Mouse (Mus musculus): Measurements from ENCODE around the gene Krtap6-1. TPM values are rescaled to one million over a fixed set of nuclear protein-coding genes. Genes with fewer than 3 reads are reported as not detected.
"Not testable (repeated sequence)": the region's sequence is repeated elsewhere in the genome, so short reads cannot be mapped to it uniquely, and the experiment has no call there.

The Krtap6-1 gene
- total RNA-seq (2014; rRNA removed) = not detected in 2 replicates
- not detected in 2 replicates for polyA plus RNA-seq (2012; rRNA removed)

GRCm38 (mm10) chr16:89031399-89031798, at the start of gene Krtap6-1:
Krtap6-1 (plus strand) TSS chr16:89031699.
- not testable (repeated sequence) for DNase-seq (ENCODE audit: extremely low read depth, low read depth, low spot score); H3K9ac ChIP-seq (ENCODE audit: low read depth, low read length); H3K27me3 ChIP-seq (ENCODE audit: control insufficient read depth, insufficient read depth, low read length); H3K27ac ChIP-seq (replicated peaks; ENCODE audit: insufficient read depth, low read depth, low read length); H3K4me3 ChIP-seq (ENCODE audit: insufficient read depth, low read depth, low read length); H3K79me2 ChIP-seq (ENCODE audit: control insufficient read depth, insufficient read depth, low read length); H3K4me1 ChIP-seq (ENCODE audit: control insufficient read depth, insufficient read depth, low read length); H3K36me3 ChIP-seq (ENCODE audit: control insufficient read depth, insufficient read depth, low read length)
- 87% methylated on average over 3 of the region's 3 CpGs for WGBS

- 74% methylated on average over 5 of the region's 5 CpGs for WGBS
- H3K79me2 ChIP-seq (ENCODE audit: control insufficient read depth, insufficient read depth, low read length) = no peaks in the 10 kb centered on the region
Observed at GRCm38 (mm10) chr16:89010659-89011058, 20.8 kb upstream of the Krtap6-1 start, which contains the start of gene Krtap22-2. Krtap22-2 (minus strand) TSS chr16:89010759.

GRCm38 (mm10) chr16:89013973-89014372, 17.5 kb upstream of the Krtap6-1 start:
- no peak for DNase-seq (ENCODE audit: extremely low read depth, low read depth, low spot score)
- Histone ChIP-seq H3K4me1 (ENCODE audit: control insufficient read depth, insufficient read depth, low read length) (no peaks in the 10 kb centered on the region), H3K9ac (ENCODE audit: low read depth, low read length) (no peak overlapping the region), H3K27ac (replicated peaks; ENCODE audit: insufficient read depth, low read depth, low read length) (no peak overlapping the region), H3K27me3 (ENCODE audit: control insufficient read depth, insufficient read depth, low read length) (no peaks in the 10 kb centered on the region), H3K79me2 (ENCODE audit: control insufficient read depth, insufficient read depth, low read length) (no peaks in the 10 kb centered on the region), H3K36me3 (ENCODE audit: control insufficient read depth, insufficient read depth, low read length) (no peaks in the 10 kb centered on the region), H3K4me3 (ENCODE audit: insufficient read depth, low read depth, low read length) (no peak overlapping the region)
- TF ChIP-seq CTCF (IDR thresholded peaks at IDR 0.05; ENCODE audit: low read depth, low read length) (no peak), POLR2A (IDR thresholded peaks at IDR 0.05; ENCODE audit: extremely low read depth, insufficient read depth, low read length) (no peak)
- WGBS = 92% methylated on average over 3 of the region's 3 CpGs

More at GRCm38 (mm10) chr16:89010659-89011058, 20.8 kb upstream of the Krtap6-1 start, which contains the start of gene Krtap22-2:
- Histone ChIP-seq H3K27me3 (ENCODE audit: control insufficient read depth, insufficient read depth, low read length) (no peaks in the 10 kb centered on the region), H3K4me3 (ENCODE audit: insufficient read depth, low read depth, low read length) (no peak within 1 kb of the TSS), H3K36me3 (ENCODE audit: control insufficient read depth, insufficient read depth, low read length) (no peaks in the 10 kb centered on the region), H3K4me1 (ENCODE audit: control insufficient read depth, insufficient read depth, low read length) (no peaks in the 10 kb centered on the region), H3K27ac (replicated peaks; ENCODE audit: insufficient read depth, low read depth, low read length) (no peak within 1 kb of the TSS), H3K9ac (ENCODE audit: low read depth, low read length) (no peak within 1 kb of the TSS)
- DNase-seq (ENCODE audit: extremely low read depth, low read depth, low spot score) = no peak
- TF ChIP-seq POLR2A (IDR thresholded peaks at IDR 0.05; ENCODE audit: extremely low read depth, insufficient read depth, low read length) = no peak
- TF ChIP-seq CTCF (IDR thresholded peaks at IDR 0.05; ENCODE audit: low read depth, low read length) = no peak

- not testable (repeated sequence) for H3K27ac ChIP-seq (replicated peaks; ENCODE audit: insufficient read depth, low read depth, low read length); H3K36me3 ChIP-seq (ENCODE audit: control insufficient read depth, insufficient read depth, low read length); H3K4me3 ChIP-seq (ENCODE audit: insufficient read depth, low read depth, low read length); H3K27me3 ChIP-seq (ENCODE audit: control insufficient read depth, insufficient read depth, low read length); H3K79me2 ChIP-seq (ENCODE audit: control insufficient read depth, insufficient read depth, low read length); DNase-seq (ENCODE audit: extremely low read depth, low read depth, low spot score); H3K4me1 ChIP-seq (ENCODE audit: control insufficient read depth, insufficient read depth, low read length); H3K9ac ChIP-seq (ENCODE audit: low read depth, low read length)
- 86% methylated on average over 2 of the region's 3 CpGs for WGBS
Observed at GRCm38 (mm10) chr16:89014984-89015383, 16.5 kb upstream of the Krtap6-1 start, which contains the start of gene Gm10229. Gm10229 (plus strand) TSS chr16:89015284.

GRCm38 (mm10) chr16:89041372-89041771, 9.9 kb downstream of the Krtap6-1 start, which contains the start of gene Gm10228:
Gm10228 (minus strand) TSS chr16:89041472.
- not testable (repeated sequence) for H3K27me3 ChIP-seq (ENCODE audit: control insufficient read depth, insufficient read depth, low read length); DNase-seq (ENCODE audit: extremely low read depth, low read depth, low spot score); H3K36me3 ChIP-seq (ENCODE audit: control insufficient read depth, insufficient read depth, low read length); H3K9ac ChIP-seq (ENCODE audit: low read depth, low read length); H3K79me2 ChIP-seq (ENCODE audit: control insufficient read depth, insufficient read depth, low read length); H3K27ac ChIP-seq (replicated peaks; ENCODE audit: insufficient read depth, low read depth, low read length); H3K4me3 ChIP-seq (ENCODE audit: insufficient read depth, low read depth, low read length); H3K4me1 ChIP-seq (ENCODE audit: control insufficient read depth, insufficient read depth, low read length)
- WGBS = 79% methylated on average over 2 of the region's 4 CpGs

GRCm38 (mm10) chr16:89047783-89048182, 16.3 kb downstream of the Krtap6-1 start, which contains the start of gene Krtap6-5:
Krtap6-5 (minus strand) TSS chr16:89047883.
- Histone ChIP-seq H3K4me3 (ENCODE audit: insufficient read depth, low read depth, low read length) (no peak within 1 kb of the TSS), H3K9ac (ENCODE audit: low read depth, low read length) (no peak within 1 kb of the TSS), H3K79me2 (ENCODE audit: control insufficient read depth, insufficient read depth, low read length) (no peaks in the 10 kb centered on the region), H3K27me3 (ENCODE audit: control insufficient read depth, insufficient read depth, low read length) (no peaks in the 10 kb centered on the region), H3K36me3 (ENCODE audit: control insufficient read depth, insufficient read depth, low read length) (no peaks in the 10 kb centered on the region), H3K4me1 (ENCODE audit: control insufficient read depth, insufficient read depth, low read length) (no peaks in the 10 kb centered on the region), H3K27ac (replicated peaks; ENCODE audit: insufficient read depth, low read depth, low read length) (no peak within 1 kb of the TSS)
- WGBS = 79% methylated on average over 3 of the region's 3 CpGs
- no peak for DNase-seq (ENCODE audit: extremely low read depth, low read depth, low spot score)
- no peak for TF ChIP-seq CTCF (IDR thresholded peaks at IDR 0.05; ENCODE audit: low read depth, low read length)
- TF ChIP-seq POLR2A (IDR thresholded peaks at IDR 0.05; ENCODE audit: extremely low read depth, insufficient read depth, low read length) = no peak

GRCm38 (mm10) chr16:89063902-89064301, 32.4 kb downstream of the Krtap6-1 start, which contains the start of gene 1110025L11Rik:
1110025L11Rik (minus strand) TSS chr16:89064002.
- H3K9ac ChIP-seq (ENCODE audit: low read depth, low read length); H3K4me3 ChIP-seq (ENCODE audit: insufficient read depth, low read depth, low read length); H3K79me2 ChIP-seq (ENCODE audit: control insufficient read depth, insufficient read depth, low read length); H3K4me1 ChIP-seq (ENCODE audit: control insufficient read depth, insufficient read depth, low read length); H3K27ac ChIP-seq (replicated peaks; ENCODE audit: insufficient read depth, low read depth, low read length); H3K36me3 ChIP-seq (ENCODE audit: control insufficient read depth, insufficient read depth, low read length); H3K27me3 ChIP-seq (ENCODE audit: control insufficient read depth, insufficient read depth, low read length); DNase-seq (ENCODE audit: extremely low read depth, low read depth, low spot score): not testable (repeated sequence)
- no CpG with 5 or more reads among the region's 2 CpGs for WGBS

GRCm38 (mm10) chr16:89071041-89071440, 39.5 kb downstream of the Krtap6-1 start:
- H3K9ac ChIP-seq (ENCODE audit: low read depth, low read length); H3K4me3 ChIP-seq (ENCODE audit: insufficient read depth, low read depth, low read length); H3K27ac ChIP-seq (replicated peaks; ENCODE audit: insufficient read depth, low read depth, low read length); H3K27me3 ChIP-seq (ENCODE audit: control insufficient read depth, insufficient read depth, low read length); DNase-seq (ENCODE audit: extremely low read depth, low read depth, low spot score); H3K4me1 ChIP-seq (ENCODE audit: control insufficient read depth, insufficient read depth, low read length); H3K79me2 ChIP-seq (ENCODE audit: control insufficient read depth, insufficient read depth, low read length); H3K36me3 ChIP-seq (ENCODE audit: control insufficient read depth, insufficient read depth, low read length): not testable (repeated sequence)
- 64% methylated on average over 2 of the region's 2 CpGs for WGBS
